Mouse (Mus musculus) G1E (cell line): ENCODE data around the gene Uba5. TPM values are rescaled to one million over a fixed set of nuclear protein-coding genes. Genes with fewer than 3 reads are reported as not detected.

Source experiments
- ATAC-seq: 2 replicates; pipeline ENCODE4 v1.8.0; 2016; ENCODE audit warnings: mild to moderate bottlenecking; ENCODE audit not compliant: insufficient number of reproducible peaks, poor library complexity, low FRiP score, severe bottlenecking; ENCODE audit errors: extremely low read depth
- DNase-seq: peaks from one replicate; pipeline ENCODE4 v3.0.0; 2012; ENCODE audit warnings: low spot score
- H3K27me3 ChIP-seq: 2 replicates; pipeline ENCODE4 v1.6.1; 2012; ENCODE audit warnings: mild to moderate bottlenecking, low read length, inconsistent platforms; ENCODE audit not compliant: insufficient read depth
- H3K36me3 ChIP-seq: replicated peaks from 2 replicates; pipeline ENCODE3; 2012; ENCODE audit warnings: mild to moderate bottlenecking, inconsistent platforms
- H3K4me1 ChIP-seq: 2 replicates; pipeline ENCODE4 v1.6.1; 2012; ENCODE audit warnings: low read depth, low read length, inconsistent platforms, mixed read lengths; ENCODE audit not compliant: insufficient read depth
- H3K4me3 ChIP-seq: 2 replicates; pipeline ENCODE4 v1.5.1; 2012; ENCODE audit warnings: low read depth, mild to moderate bottlenecking, inconsistent platforms, low read length, moderate library complexity, mixed read lengths
- H3K9me3 ChIP-seq: replicated peaks from 2 replicates; pipeline ENCODE4 v1.6.1; 2012; ENCODE audit warnings: inconsistent platforms
- CTCF ChIP-seq: IDR thresholded peaks from 2 replicates; pipeline ENCODE4 v1.5.1; 2012; ENCODE audit warnings: low read depth, low read length, inconsistent platforms, mixed read lengths
- GATA1 ChIP-seq: IDR thresholded peaks from 2 replicates; pipeline ENCODE4 v1.6.1; 2012; ENCODE audit warnings: borderline replicate concordance, low read length, inconsistent platforms, mixed read lengths
- GATA2 ChIP-seq: IDR thresholded peaks from 2 replicates; pipeline ENCODE4 v1.6.1; 2012; ENCODE audit warnings: low read depth, low read length, inconsistent platforms, borderline replicate concordance
- POLR2AphosphoS5 ChIP-seq: IDR thresholded peaks from 2 replicates; pipeline ENCODE4 v1.6.1; 2012; ENCODE audit warnings: low read depth, low read length, inconsistent platforms; ENCODE audit not compliant: insufficient replicate concordance
- TAL1 ChIP-seq: conservative IDR thresholded peaks from 2 replicates; pipeline ENCODE4 v1.6.1; 2012; ENCODE audit warnings: low read depth, low read length, inconsistent platforms, mixed read lengths
- polyA plus RNA-seq: library from polyadenylated mRNA; stranded (reverse); fragments of >175 nt; gene quantifications from 2 replicates; pipeline ENCODE4 v1.2.3, GENCODE M21; 2012
- total RNA-seq, 2 experiments: library from RNA; stranded (forward) in 1 of 2; stranded (reverse) in 1 of 2; fragments of 200-1000 nt in 1 of 2; fragments of >200 nt in 1 of 2; fragmentation: Nextera tagmentation in 1 of 2; gene quantifications; 2 replicates each; pipeline ENCODE4 v1.2.3; 2014 to 2017

Gene Uba5
- total and polyA plus RNA-seq, 3 experiments: 9.6 to 41.3 (median 36.8) TPM

DNA sequence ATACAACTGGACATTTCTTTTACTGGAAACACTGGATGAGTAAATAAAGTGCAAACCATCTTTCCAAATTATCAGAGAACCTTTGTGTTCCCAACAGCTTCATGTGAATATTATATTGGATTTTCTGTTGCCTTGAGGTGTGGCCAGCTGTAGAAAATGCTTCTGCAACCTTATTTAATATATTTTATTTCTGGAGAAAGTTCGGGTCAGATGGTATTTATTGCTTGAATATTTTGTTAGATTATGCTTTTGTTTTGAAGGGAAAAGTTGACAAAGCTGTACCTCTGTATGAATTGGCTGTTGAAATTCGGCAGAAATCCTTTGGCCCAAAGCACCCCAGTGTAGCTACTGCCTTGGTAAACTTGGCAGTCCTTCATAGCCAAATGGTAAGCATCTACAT lies 22.6 kb downstream of the Uba5 start, which contains the start of gene Gm28305:
Gene Gm28305, plus strand, starts transcription at position 301 of the 400 bp plus-strand sequence.
- Histone ChIP-seq H3K9me3 (no peaks in the 10 kb centered on the region), H3K27me3 (peaks cover 2% of the 10 kb centered on the region; the same call in 1 of the 2 replicates), H3K4me1 (0 out of 2 replicates have a peak, but pooled peaks cover 3% of the 10 kb centered on the region), H3K4me3 (no peak within 1 kb of the TSS), H3K36me3 (peaks cover 2% of the 10 kb centered on the region)
- ATAC-seq (no peak), DNase-seq (no peak)
- no peak for TF ChIP-seq CTCF
- TF ChIP-seq POLR2AphosphoS5: no peak
- TF ChIP-seq GATA1: no peak
- no peak for TF ChIP-seq TAL1
- no peak for TF ChIP-seq GATA2

DNA sequence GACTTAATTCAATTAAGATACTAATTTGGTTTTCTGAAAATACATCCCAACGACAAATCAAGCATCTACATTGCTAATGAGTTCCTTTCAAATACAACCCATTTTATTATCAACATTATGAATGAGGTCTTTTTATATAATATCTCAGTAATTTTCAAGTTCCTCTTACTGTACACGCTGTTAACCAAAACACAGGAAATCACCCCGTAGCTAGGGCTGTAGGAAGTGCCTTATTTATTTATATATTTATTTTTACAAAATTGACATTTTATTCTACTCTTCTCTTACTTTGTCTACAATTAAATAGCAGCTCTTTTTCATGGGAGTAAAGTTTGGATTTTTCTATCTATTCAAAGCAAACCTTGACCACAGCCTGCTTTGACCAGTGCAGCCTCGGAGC lies 23.2 kb downstream of the Uba5 start:
- no peaks in the 10 kb centered on the region for H3K9me3 ChIP-seq
- H3K27me3 ChIP-seq: peaks cover 2% of the 10 kb centered on the region; the same call in 1 of the 2 replicates
- TF ChIP-seq GATA1 (no peak), TAL1 (no peak), CTCF (no peak), GATA2 (no peak), POLR2AphosphoS5 (no peak)
- no peak overlapping the region for H3K4me3 ChIP-seq
- no peaks in the 10 kb centered on the region for H3K36me3 ChIP-seq
- no peak for DNase-seq
- H3K4me1 ChIP-seq: 0 out of 2 replicates have a peak, but pooled peaks cover 4% of the 10 kb centered on the region
- no peak for ATAC-seq

- H3K4me1 ChIP-seq: 0 out of 2 replicates have a peak, but pooled peaks cover 4% of the 10 kb centered on the region
- no peaks in the 10 kb centered on the region for H3K36me3 ChIP-seq
- no peak overlapping the region for H3K4me3 ChIP-seq
- H3K27me3 ChIP-seq: peaks cover 2% of the 10 kb centered on the region; the same call in 1 of the 2 replicates
- DNase-seq (no peak), ATAC-seq (no peak)
- no peak for TF ChIP-seq TAL1
- no peak for TF ChIP-seq GATA2
- TF ChIP-seq POLR2AphosphoS5: no peak
- no peak for TF ChIP-seq GATA1
- no peak for TF ChIP-seq CTCF
- H3K9me3 ChIP-seq: no peaks in the 10 kb centered on the region
Measured at GRCm38 (mm10) chr9:104039031-104039695, 23.8 kb downstream of the Uba5 start.

GRCm38 (mm10) chr9:104038266-104038665 lies 24.7 kb downstream of the Uba5 start:
- no peaks in the 10 kb centered on the region for H3K9me3 ChIP-seq
- ATAC-seq (no peak), DNase-seq (no peak)
- no peak for TF ChIP-seq GATA1
- TF ChIP-seq TAL1: no peak
- no peak for TF ChIP-seq GATA2
- no peak overlapping the region for H3K4me3 ChIP-seq
- H3K4me1 ChIP-seq: 0 out of 2 replicates have a peak, but pooled peaks cover 4% of the 10 kb centered on the region
- H3K27me3 ChIP-seq: peaks cover 2% of the 10 kb centered on the region; the same call in 1 of the 2 replicates
- no peaks in the 10 kb centered on the region for H3K36me3 ChIP-seq

GRCm38 (mm10) chr9:104035261-104036015 lies 27.5 kb downstream of the Uba5 start:
- no peaks in the 10 kb centered on the region for H3K9me3 ChIP-seq
- H3K4me3 ChIP-seq: no peak overlapping the region
- DNase-seq (peak; percentile 53), ATAC-seq (peak; percentile 80)
- H3K36me3 ChIP-seq: no peaks in the 10 kb centered on the region
- no peaks in the 10 kb centered on the region; the same call in 1 of the 2 replicates for H3K27me3 ChIP-seq
- TF ChIP-seq TAL1 (no peak), CTCF (peak; percentile 57), GATA2 (no peak), GATA1 (no peak)
- 0 out of 2 replicates have a peak, but pooled peaks cover 4% of the 10 kb centered on the region for H3K4me1 ChIP-seq

DNA sequence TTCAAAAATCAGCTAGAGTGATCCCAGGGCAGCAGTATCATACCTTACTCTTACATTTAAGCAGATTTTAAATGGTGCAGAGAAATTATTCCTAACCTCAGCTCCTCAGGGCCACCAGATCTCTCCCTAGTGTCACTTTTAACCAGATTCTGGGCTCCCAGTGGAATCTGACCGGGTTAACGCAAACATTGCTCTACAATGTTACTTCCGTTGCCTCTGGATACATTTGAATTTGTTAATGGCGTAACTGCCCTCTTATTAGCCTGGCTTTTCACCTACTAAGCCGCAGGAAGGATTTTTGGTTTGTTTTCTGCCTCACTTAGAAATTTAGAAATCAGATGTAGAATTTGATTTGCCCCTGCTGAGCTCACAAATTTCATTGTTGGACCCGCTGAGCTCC lies 28.2 kb downstream of the Uba5 start:
- no peaks in the 10 kb centered on the region; the same call in 1 of the 2 replicates for H3K27me3 ChIP-seq
- ATAC-seq: no peak
- H3K9me3 ChIP-seq: no peaks in the 10 kb centered on the region
- 0 out of 2 replicates have a peak, but pooled peaks cover 4% of the 10 kb centered on the region for H3K4me1 ChIP-seq
- H3K36me3 ChIP-seq: no peaks in the 10 kb centered on the region
- H3K4me3 ChIP-seq: no peak overlapping the region
- no peak for TF ChIP-seq CTCF
- no peak for TF ChIP-seq TAL1
- TF ChIP-seq POLR2AphosphoS5: no peak
- TF ChIP-seq GATA1: no peak
- TF ChIP-seq GATA2: no peak
- no peak for DNase-seq
